ENCODE assay signal across 29 mouse cellular contexts in genomic region chr6:39025038-39025437, GRCm38 (mm10).
DNase-seq lines count a peak whose midpoint lies in the region; ATAC-seq and TF ChIP-seq lines count a peak whose summit lies in the region.
"Had no signal": no experiment of that assay in that cellular context is flagged by ENCODE, and none has a peak within 500 bp of the region (broad histone marks: within the 10 kb centered on the region; RNA-seq: fewer than 3 reads in every experiment).

No protein-coding gene starts in this region.

- no peak overlapping the region for H3K4me3 ChIP-seq in heart, embryonic 11.5 days (ENCODE audit: low read depth, low read length)
- H3K4me3 ChIP-seq in kidney, embryonic 16.5 days (ENCODE audit: low read length): no peak overlapping the region
- H3K4me3 ChIP-seq in stomach, embryonic 14.5 days (ENCODE audit: low read depth, low read length): no peak overlapping the region
- no peak overlapping the region for H3K4me3 ChIP-seq in stomach, postnatal 0 days (ENCODE audit: low read depth, low read length)
- H3K4me3 ChIP-seq: embryonic facial prominence, embryonic 12.5 days; liver, embryonic 15.5 days; midbrain, embryonic 15.5 days; neural tube, embryonic 12.5 days had no signal

- no peak for DNase-seq in heart, adult 8-10 months (ENCODE audit: low spot score)
- peak; percentile 14 for DNase-seq in heart, postnatal 4 days
- no peak for DNase-seq in heart, adult 11 months
- no peak for DNase-seq in kidney, adult 8-10 months
- no peak for DNase-seq in stomach, postnatal 0 days (ENCODE audit: low spot score)
- DNase-seq: adrenal gland, postnatal 10 days; cerebellum, adult 11 months; cerebellum, adult 9-11 months; gastrocnemius, postnatal 14 days; kidney, adult 9 months; layer of hippocampus, postnatal 36 days; left cerebral cortex, postnatal 4 days; lung, embryonic 14.5 days; lung, postnatal 14 days; retina, postnatal 1 day; right cerebral cortex, postnatal 14 days; thymus, adult 2 months; thymus, postnatal 36 days had no signal

- TF ChIP-seq CTCF in stomach, postnatal 0 days (IDR thresholded peaks at IDR 0.05; ENCODE audit: low read depth): no peak

- H3K27ac ChIP-seq in heart, embryonic 11.5 days (ENCODE audit: low read depth, low read length): peak overlapping the region; percentile 43; the same call in 1 of the 2 replicates
- peak overlapping the region; percentile 30; the same call in 1 of the 2 replicates for H3K27ac ChIP-seq in kidney, embryonic 16.5 days (ENCODE audit: low read length)
- peak overlapping the region; percentile 82 for H3K27ac ChIP-seq in stomach, embryonic 14.5 days (ENCODE audit: low read length)
- no peak overlapping the region for H3K27ac ChIP-seq in stomach, postnatal 0 days (replicated peaks)
- H3K27ac ChIP-seq: embryonic facial prominence, embryonic 12.5 days; hindbrain, embryonic 14.5 days; liver, embryonic 15.5 days; midbrain, embryonic 15.5 days; neural tube, embryonic 12.5 days had no signal

- H3K36me3 ChIP-seq in heart, embryonic 11.5 days (ENCODE audit: control insufficient read depth, insufficient read depth, low read length): no peaks in the 10 kb centered on the region
- H3K36me3 ChIP-seq in kidney, embryonic 16.5 days (ENCODE audit: insufficient read depth, low read length): no peaks in the 10 kb centered on the region
- no peaks in the 10 kb centered on the region for H3K36me3 ChIP-seq in stomach, embryonic 14.5 days (ENCODE audit: control insufficient read depth, insufficient read depth, low read length)
- no peaks in the 10 kb centered on the region for H3K36me3 ChIP-seq in stomach, postnatal 0 days (ENCODE audit: control insufficient read depth, insufficient read depth, low read length)
- H3K36me3 ChIP-seq: embryonic facial prominence, embryonic 12.5 days; G1E; liver, embryonic 15.5 days; midbrain, embryonic 15.5 days; neural tube, embryonic 12.5 days had no signal

- no peak for TF ChIP-seq EP300 in stomach, postnatal 0 days (optimal IDR thresholded peaks at IDR 0.05)

- H3K4me1 ChIP-seq in heart, embryonic 11.5 days (ENCODE audit: control insufficient read depth, insufficient read depth, low read length): peaks cover 13% of the 10 kb centered on the region
- no peaks in the 10 kb centered on the region for H3K4me1 ChIP-seq in kidney, embryonic 16.5 days (ENCODE audit: insufficient read depth, low read length)
- H3K4me1 ChIP-seq in stomach, embryonic 14.5 days (ENCODE audit: control insufficient read depth, insufficient read depth, low read length): peaks cover 5% of the 10 kb centered on the region; the same call in 1 of the 2 replicates
- H3K4me1 ChIP-seq in stomach, postnatal 0 days (replicated peaks; ENCODE audit: control insufficient read depth, insufficient read depth): no peaks in the 10 kb centered on the region
- H3K4me1 ChIP-seq: embryonic facial prominence, embryonic 12.5 days; neural tube, embryonic 12.5 days had no signal

- no peak for ATAC-seq in heart, embryonic 11.5 days (replicated peaks; ENCODE audit: insufficient number of reproducible peaks, low FRiP score, low TSS enrichment)
- ATAC-seq in kidney, embryonic 16.5 days (ENCODE audit: low FRiP score, low TSS enrichment): no peak
- no peak for ATAC-seq in stomach, embryonic 14.5 days (ENCODE audit: insufficient number of reproducible peaks, insufficient read depth, low FRiP score, low read depth)
- ATAC-seq in stomach, postnatal 0 days (ENCODE audit: low FRiP score, low TSS enrichment): no peak
- ATAC-seq: forebrain, embryonic 14.5 days; midbrain, embryonic 15.5 days; Patski had no signal

- H3K9me3 ChIP-seq in heart, embryonic 11.5 days (replicated peaks; ENCODE audit: control insufficient read depth, low read length): no peaks in the 10 kb centered on the region
- H3K9me3 ChIP-seq in kidney, embryonic 16.5 days (ENCODE audit: low read length): no peaks in the 10 kb centered on the region
- no peaks in the 10 kb centered on the region for H3K9me3 ChIP-seq in stomach, embryonic 14.5 days (ENCODE audit: control insufficient read depth, low read depth, low read length)
- no peaks in the 10 kb centered on the region for H3K9me3 ChIP-seq in stomach, postnatal 0 days (ENCODE audit: control insufficient read depth, low read length)
- H3K9me3 ChIP-seq: embryonic facial prominence, embryonic 12.5 days; G1E; liver, embryonic 15.5 days; midbrain, embryonic 15.5 days; neural tube, embryonic 12.5 days had no signal

- WGBS in heart, embryonic 11.5 days (ENCODE audit: insufficient replicate concordance): 48% methylated on average over 7 of the region's 7 CpGs
- 57% methylated on average over 7 of the region's 7 CpGs for WGBS in kidney, embryonic 16.5 days
- WGBS in stomach, embryonic 14.5 days: 51% methylated on average over 7 of the region's 7 CpGs
- 66% methylated on average over 7 of the region's 7 CpGs for WGBS in stomach, postnatal 0 days

- H3K9ac ChIP-seq in heart, embryonic 11.5 days (ENCODE audit: low read depth, low read length): no peak overlapping the region
- no peak overlapping the region for H3K9ac ChIP-seq in kidney, embryonic 16.5 days (replicated peaks; ENCODE audit: low read length)
- no peak overlapping the region for H3K9ac ChIP-seq in stomach, embryonic 14.5 days (replicated peaks; ENCODE audit: low read depth, low read length)
- H3K9ac ChIP-seq in stomach, postnatal 0 days (ENCODE audit: low read length): no peak overlapping the region
- H3K9ac ChIP-seq: embryonic facial prominence, embryonic 12.5 days; hindbrain, embryonic 14.5 days; liver, embryonic 15.5 days; lung, embryonic 14.5 days; midbrain, embryonic 15.5 days; neural tube, embryonic 12.5 days had no signal

- H3K27me3 ChIP-seq in heart, embryonic 11.5 days (ENCODE audit: control insufficient read depth, insufficient read depth, low read length): no peaks in the 10 kb centered on the region
- no peaks in the 10 kb centered on the region for H3K27me3 ChIP-seq in kidney, embryonic 16.5 days (ENCODE audit: insufficient read depth, low read length)
- H3K27me3 ChIP-seq in stomach, embryonic 14.5 days (ENCODE audit: control insufficient read depth, insufficient read depth, low read length): no peaks in the 10 kb centered on the region
- H3K27me3 ChIP-seq in stomach, postnatal 0 days (ENCODE audit: control insufficient read depth, insufficient read depth, low read length): no peaks in the 10 kb centered on the region
- H3K27me3 ChIP-seq: embryonic facial prominence, embryonic 12.5 days; midbrain, embryonic 15.5 days; neural tube, embryonic 12.5 days; Patski had no signal

- H3K4me2 ChIP-seq in heart, embryonic 11.5 days: no peak overlapping the region
- no peak overlapping the region for H3K4me2 ChIP-seq in kidney, embryonic 16.5 days (replicated peaks; ENCODE audit: low read depth, low read length)
- H3K4me2 ChIP-seq in stomach, embryonic 14.5 days (replicated peaks; ENCODE audit: low read depth, low read length): no peak overlapping the region
- no peak overlapping the region for H3K4me2 ChIP-seq in stomach, postnatal 0 days (replicated peaks; ENCODE audit: low read depth)
- H3K4me2 ChIP-seq: embryonic facial prominence, embryonic 12.5 days; hindbrain, embryonic 14.5 days; liver, embryonic 15.5 days; lung, embryonic 14.5 days; midbrain, embryonic 15.5 days; neural tube, embryonic 12.5 days had no signal
